In genomic region chr7:3389444-3390412, GRCm38 (mm10) we compare ENCODE assay signal across 8 mouse cellular contexts. TPM values are rescaled to one million over a fixed set of nuclear protein-coding genes. Genes with fewer than 3 reads are reported as not detected.
DNase-seq lines count a peak whose midpoint lies in the region; ATAC-seq lines count a peak whose summit lies in the region.

No protein-coding gene starts in this region.

- H3K4me1 ChIP-seq in embryonic facial prominence, embryonic 13.5 days: peaks cover 29% of the 10 kb centered on the region

- no peak for ATAC-seq in embryonic facial prominence, embryonic 13.5 days (ENCODE audit: insufficient number of reproducible peaks, insufficient read depth, low FRiP score, low TSS enrichment, low read depth)

- 2% methylated on average over 15 of the region's 17 CpGs for WGBS in embryonic facial prominence, embryonic 13.5 days

- H3K9ac ChIP-seq in embryonic facial prominence, embryonic 13.5 days: peak overlapping the region; percentile 22; the same call in 1 of the 2 replicates

- intact Hi-C loops in gastrocnemius, postnatal 36 days (cut with DNase I): no loop called here

- no peaks in the 10 kb centered on the region for H3K9me3 ChIP-seq in embryonic facial prominence, embryonic 13.5 days

- peak overlapping the region; percentile 46 for H3K4me3 ChIP-seq in embryonic facial prominence, embryonic 13.5 days

- DNase-seq in CD4-positive helper T cell, adult 2 months (ENCODE audit: low read depth, low spot score): peak; percentile 8
- DNase-seq in adrenal gland, adult 2 months: peak; percentile 79
- DNase-seq in heart, postnatal 4 days: peak; percentile 75
- peak; percentile 80 to 90 for DNase-seq in layer of hippocampus, adult 18-20 months (ENCODE audit: low spot score in 2 of 2)
- DNase-seq in lung, postnatal 14 days: peak; percentile 48
- DNase-seq in right cerebral cortex, postnatal 36 days (ENCODE audit: low spot score in 2 of 2): peak; percentile 61 to 64
- DNase-seq in gastrocnemius, postnatal 36 days: no peak

- H3K27ac ChIP-seq in embryonic facial prominence, embryonic 13.5 days: peak overlapping the region; percentile 63

- no peaks in the 10 kb centered on the region for H3K27me3 ChIP-seq in embryonic facial prominence, embryonic 13.5 days

- H3K36me3 ChIP-seq in embryonic facial prominence, embryonic 13.5 days: peaks cover 9% of the 10 kb centered on the region

- H3K4me2 ChIP-seq in embryonic facial prominence, embryonic 13.5 days: peak overlapping the region; percentile 67

RNA-seq across cellular contexts. Expression of gene Cacng8, which starts 0.8 kb away (rescaled TPM):
- 1 to 10 TPM; 2.7 to 6.9 TPM for total RNA-seq in adrenal gland, adult 2 months (2021)
- 4.5 and 5.6 TPM in 2 replicates for polyA plus RNA-seq in adrenal gland, adult 2 months (2012; rRNA removed)
- polyA plus RNA-seq in embryonic facial prominence, embryonic 13.5 days (2015; fragmentation: Nextera tagmentation; extraction: Ambion mirVana): 5.5 and 7.5 TPM in 2 replicates
- under 1 TPM in 1 of 2 experiments, not detected in 1; 0.18 TPM for total RNA-seq in heart, postnatal 4 days (2021)
- total RNA-seq in layer of hippocampus, adult 18-20 months (2021): 100 to 1,000 TPM; 368 to 411 TPM
- total RNA-seq in gastrocnemius, postnatal 36 days (2021): not detected

RNA-seq across cellular contexts. Expression of gene Cacng6, which starts 34.3 kb away (rescaled TPM):
- total RNA-seq in adrenal gland, adult 2 months (2021): under 1 TPM in 1 of 2 experiments, not detected in 1; 0.38 TPM
- 0.26 TPM in 1 of 2 replicates, not detected in the other for polyA plus RNA-seq in adrenal gland, adult 2 months (2012; rRNA removed)
- 0.46 and 0.67 TPM in 2 replicates for polyA plus RNA-seq in embryonic facial prominence, embryonic 13.5 days (2015; fragmentation: Nextera tagmentation; extraction: Ambion mirVana)
- 1 to 10 TPM; 7.9 to 9.0 TPM for total RNA-seq in heart, postnatal 4 days (2021)
- 1 to 10 TPM; 1.3 to 1.5 TPM for total RNA-seq in layer of hippocampus, adult 18-20 months (2021)
- total RNA-seq in gastrocnemius, postnatal 36 days (2021): 100 to 1,000 TPM in 1 of 2 experiments, 10 to 100 TPM in 1; 96.8 to 101 TPM

RNA-seq across cellular contexts. Expression of gene Cacng7, which starts 57.0 kb away (rescaled TPM):
- total RNA-seq in adrenal gland, adult 2 months (2021): 10 to 100 TPM in 1 of 2 experiments, 1 to 10 TPM in 1; 9.1 to 14.2 TPM
- 11.4 and 14.8 TPM in 2 replicates for polyA plus RNA-seq in adrenal gland, adult 2 months (2012; rRNA removed)
- polyA plus RNA-seq in embryonic facial prominence, embryonic 13.5 days (2015; fragmentation: Nextera tagmentation; extraction: Ambion mirVana): 3.3 and 3.7 TPM in 2 replicates
- 1 to 10 TPM; 6.9 to 7.4 TPM for total RNA-seq in heart, postnatal 4 days (2021)
- total RNA-seq in layer of hippocampus, adult 18-20 months (2021): 100 to 1,000 TPM; 134 to 148 TPM
- total RNA-seq in gastrocnemius, postnatal 36 days (2021): 1 to 10 TPM; 9.0 to 9.7 TPM

Comparison
In these comparisons a context has a peak if more than half of its experiments do, and no peak if none do; other contexts are left out.
1. DNase-seq: peak in CD4-positive helper T cell, adult 2 months (single experiment), adrenal gland, adult 2 months (single experiment), heart, postnatal 4 days (single experiment), layer of hippocampus, adult 18-20 months (2 of 2), lung, postnatal 14 days (single experiment) and right cerebral cortex, postnatal 36 days (2 of 2); none in gastrocnemius, postnatal 36 days (0 of 2).
2. RNA of gene Cacng8, which starts 0.8 kb away (total RNA-seq): 368 to 411 TPM in layer of hippocampus, adult 18-20 months; 2.7 to 6.9 TPM in adrenal gland, adult 2 months, 0.18 TPM in heart, postnatal 4 days and not detected in gastrocnemius, postnatal 36 days; every median in the first group is over 10 times any median in the second.
3. RNA of gene Cacng6, which starts 34.3 kb away (total RNA-seq): 96.8 to 101 TPM in gastrocnemius, postnatal 36 days; 7.9 to 9.0 TPM in heart, postnatal 4 days, 1.3 to 1.5 TPM in layer of hippocampus, adult 18-20 months and 0.38 TPM in adrenal gland, adult 2 months; every median in the first group is over 4 times any median in the second.
4. RNA of gene Cacng7, which starts 57.0 kb away (total RNA-seq): 134 to 148 TPM in layer of hippocampus, adult 18-20 months; 9.1 to 14.2 TPM in adrenal gland, adult 2 months, 9.0 to 9.7 TPM in gastrocnemius, postnatal 36 days and 6.9 to 7.4 TPM in heart, postnatal 4 days; every median in the first group is over 4 times any median in the second.